Mouse (Mus musculus) heart, postnatal 0 days (tissue): Measurements from ENCODE around the gene Unc13b.

ENCODE experiments used
- CTCF ChIP-seq: IDR thresholded peaks from 2 replicates; pipeline ENCODE4 v1.5.1; 2016; ENCODE audit warnings: antibody characterized with exemption, control low read depth, low read depth
- EP300 ChIP-seq: IDR thresholded peaks from 2 replicates; pipeline ENCODE4 v1.6.1; 2016; ENCODE audit warnings: antibody characterized with exemption, low read depth

- TF ChIP-seq CTCF (no peak), EP300 (no peak)
Observed at GRCm38 (mm10) chr4:43058392-43058752, 381 bp upstream of the Unc13b start.
